Mouse (Mus musculus) hematopoietic stem cell, adult 5-6 weeks (primary cell): ENCODE measurements around the gene Gdpd5. TPM values are rescaled to one million over a fixed set of nuclear protein-coding genes. Genes with fewer than 3 reads are reported as not detected.

Experiments
- ATAC-seq, 2 experiments: fragments of 125-278 bp in 1 of 2; replicated peaks in 1 of 2; 2 replicates each; pipeline ENCODE4 v1.8.0; 2016 to 2017; ENCODE audit warnings: inconsistent platforms in 2 of 2, mild to moderate bottlenecking in 2 of 2, moderate number of reproducible peaks in 2 of 2, low read depth in 1 of 2, moderate TSS enrichment in 1 of 2; ENCODE audit not compliant: low FRiP score in 2 of 2, poor library complexity in 2 of 2, severe bottlenecking in 2 of 2, insufficient read depth in 1 of 2, low TSS enrichment in 1 of 2
- total RNA-seq: library from RNA; stranded (forward); fragments of 172-1452, 232-1000 nt; gene quantifications from 2 replicates; pipeline ENCODE4 v1.2.3, GENCODE M21; 2017

The Gdpd5 gene
- total RNA-seq, 1 experiment from 2014 or later = 0.15 TPM

GRCm38 (mm10) chr7:99449751-99450150 is 68.5 kb downstream of the Gdpd5 start:
- ATAC-seq = no peak

DNA sequence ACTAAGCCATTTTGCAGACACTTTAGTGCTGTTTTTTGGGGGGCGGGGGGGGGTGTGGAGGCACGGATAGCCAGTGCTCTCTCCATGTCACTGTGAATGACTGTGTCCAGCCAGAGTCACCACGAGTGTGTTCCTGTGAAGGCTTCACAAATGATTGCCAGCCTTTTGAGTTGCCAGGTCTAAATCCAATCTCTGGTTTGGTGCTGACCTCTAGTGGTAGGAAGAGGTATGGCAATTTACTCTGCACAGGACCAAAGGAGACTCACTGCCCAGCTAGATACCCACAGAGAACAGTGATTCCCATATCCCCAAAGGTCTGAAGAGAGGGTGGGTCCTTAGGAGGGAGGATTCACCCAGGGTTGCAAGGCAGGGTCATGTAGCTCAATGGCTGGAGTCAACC is 69.5 kb downstream of the Gdpd5 start:
- ATAC-seq = peak; percentile 41 to 44; a peak in 2 of 4 replicates

DNA sequence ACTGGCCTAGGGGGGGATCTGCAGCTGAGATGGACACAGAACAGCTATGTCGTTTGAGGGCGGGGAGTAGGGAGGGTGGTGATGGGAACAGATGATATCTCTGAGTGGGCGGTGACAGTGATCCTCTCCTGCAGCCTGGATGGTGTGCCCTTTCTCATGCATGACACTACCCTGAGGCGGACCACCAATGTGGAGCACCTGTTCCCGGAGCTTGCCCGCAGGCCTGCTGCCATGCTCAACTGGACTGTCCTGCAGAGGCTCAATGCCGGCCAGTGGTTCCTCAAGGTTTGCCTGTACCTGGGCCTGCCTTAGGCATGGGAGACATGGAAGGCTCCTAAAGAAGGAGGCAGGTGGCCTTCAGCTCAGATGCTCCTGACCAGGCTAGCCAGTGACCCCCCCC is 71.6 kb downstream of the Gdpd5 start:
- no peak for ATAC-seq

DNA sequence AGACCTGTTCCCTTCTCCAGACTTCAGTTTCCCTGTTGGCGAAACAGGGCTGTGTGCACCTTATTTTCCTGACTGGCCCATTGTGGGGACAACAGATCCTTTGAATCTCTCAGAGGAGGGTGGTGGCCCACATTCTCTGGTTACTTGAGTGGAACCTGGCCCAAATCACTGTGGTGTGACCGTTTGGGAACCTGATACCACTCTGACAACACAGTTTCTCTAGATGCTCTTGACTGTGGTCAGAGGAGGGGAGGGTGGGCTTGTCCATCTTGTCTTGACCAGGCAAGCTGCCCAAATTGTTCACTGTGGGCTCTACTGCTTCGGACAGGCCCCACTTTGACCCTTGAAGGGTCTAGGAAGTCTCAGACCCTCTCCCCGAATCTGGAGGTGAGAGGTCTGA is 72.8 kb downstream of the Gdpd5 start:
- no peak for ATAC-seq

GRCm38 (mm10) chr7:99458849-99459248 is 77.6 kb downstream of the Gdpd5 start:
- no peak for ATAC-seq

DNA sequence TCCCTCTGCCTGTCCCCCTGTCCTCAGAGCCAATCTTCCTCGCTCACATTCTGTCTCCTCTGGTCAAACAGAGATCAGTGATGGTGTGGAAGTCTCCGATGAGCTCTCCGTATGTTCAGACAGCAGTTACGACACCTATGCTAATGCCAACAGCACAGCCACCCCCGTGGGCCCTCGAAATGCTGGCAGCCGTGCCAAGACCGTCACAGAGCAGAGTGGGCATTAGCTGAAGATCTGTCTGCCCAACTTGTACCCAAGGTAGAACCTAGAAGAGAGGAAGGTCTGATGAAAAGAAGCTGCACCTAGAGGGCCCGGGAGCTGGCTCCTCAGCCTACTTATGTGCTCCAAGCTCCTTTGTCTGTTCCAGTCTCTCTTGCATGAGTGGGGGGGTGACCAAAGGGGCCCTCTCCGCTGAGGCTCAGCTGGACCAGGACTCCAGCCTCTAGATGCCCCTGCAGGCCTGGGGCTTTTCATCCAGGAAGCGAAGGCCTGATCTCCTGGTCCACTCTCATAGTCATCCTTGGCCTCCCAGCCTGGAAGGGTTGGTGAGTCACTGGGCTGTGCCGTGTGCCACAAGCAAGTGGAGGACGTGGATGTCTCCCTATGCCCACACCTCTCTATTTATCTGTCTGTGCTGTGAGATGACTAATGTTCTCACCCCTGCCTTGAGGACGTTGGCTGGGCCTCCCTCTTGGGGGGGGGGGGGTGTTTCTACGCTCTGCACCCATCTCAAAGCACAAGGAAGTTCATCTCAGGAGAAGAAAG is 78.9 kb downstream of the Gdpd5 start:
- no peak for ATAC-seq

- ATAC-seq = no peak
Observed at GRCm38 (mm10) chr7:99463120-99463519, 81.9 kb downstream of the Gdpd5 start.

DNA sequence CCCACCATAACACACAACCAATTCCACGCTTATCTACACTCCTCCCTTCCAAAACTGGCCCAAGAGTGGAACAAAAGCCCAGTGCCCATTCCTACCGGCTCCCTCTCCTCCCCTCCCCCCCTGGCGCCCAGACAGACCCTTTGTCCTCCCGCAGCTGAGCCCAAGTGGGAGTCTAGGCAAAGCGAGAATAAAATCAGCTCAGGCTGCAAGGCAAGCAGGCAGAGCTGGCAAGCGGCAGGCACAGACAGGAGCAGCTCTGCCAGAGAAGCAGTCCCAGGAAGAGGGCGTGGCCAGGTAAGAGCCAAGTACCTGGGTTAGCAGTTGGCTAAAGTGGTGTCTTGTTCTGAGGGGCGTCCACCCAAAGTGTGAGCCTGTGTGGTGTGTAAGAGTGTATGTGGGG is 84.6 kb downstream of the Gdpd5 start, which contains the start of gene Klhl35:
Gene Klhl35 (plus strand): TSS at position 194 of the 400 bp plus-strand sequence.
- ATAC-seq = no peak

- ATAC-seq = peak; percentile 50 to 52
Observed at GRCm38 (mm10) chr7:99467916-99468282, 86.7 kb downstream of the Gdpd5 start.

DNA sequence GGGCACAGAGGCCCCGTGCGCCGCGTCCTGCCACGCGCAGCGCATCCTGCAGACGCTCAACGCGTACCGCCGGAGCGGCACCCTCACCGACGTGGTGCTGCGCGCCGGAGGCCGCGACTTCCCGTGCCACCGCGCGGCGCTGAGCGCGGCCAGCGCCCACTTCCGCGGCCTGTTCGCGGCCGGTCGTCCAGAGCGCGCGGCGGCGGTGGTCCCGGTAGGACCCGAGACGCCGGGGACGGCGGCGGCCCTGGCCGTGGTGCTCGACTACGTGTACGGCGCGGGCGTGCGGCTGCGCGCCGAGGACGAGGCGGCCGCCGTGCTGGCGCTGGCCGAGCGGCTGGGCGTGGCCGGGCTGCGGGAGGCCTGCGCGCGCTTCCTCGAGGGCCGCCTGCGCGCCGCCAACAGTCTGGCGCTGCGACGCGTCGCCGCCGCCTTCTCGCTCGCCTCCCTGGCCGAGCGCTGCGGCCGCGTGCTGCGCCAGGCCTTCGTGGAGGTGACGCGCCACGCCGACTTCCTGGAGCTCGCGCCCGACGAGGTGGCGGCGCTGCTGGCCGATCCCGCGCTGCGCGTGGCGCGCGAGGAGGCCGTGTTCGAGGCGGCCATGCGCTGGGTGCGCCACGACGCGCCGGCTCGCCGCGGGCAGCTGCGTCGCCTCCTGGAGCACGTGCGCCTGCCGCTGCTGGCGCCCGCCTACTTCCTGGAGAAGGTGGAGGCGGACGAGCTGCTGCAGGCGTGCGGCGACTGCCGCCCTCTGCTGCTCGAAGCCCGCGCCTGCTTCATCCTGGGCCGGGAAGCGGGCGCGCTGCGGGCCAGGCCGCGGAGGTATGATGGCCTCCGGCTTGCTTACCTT is 87.3 kb downstream of the Gdpd5 start:
- ATAC-seq = peak; percentile 33 to 46; a peak in 3 of 4 replicates

- ATAC-seq = peak; percentile 38 to 40
Observed at GRCm38 (mm10) chr7:99469680-99470405, 88.6 kb downstream of the Gdpd5 start.

DNA sequence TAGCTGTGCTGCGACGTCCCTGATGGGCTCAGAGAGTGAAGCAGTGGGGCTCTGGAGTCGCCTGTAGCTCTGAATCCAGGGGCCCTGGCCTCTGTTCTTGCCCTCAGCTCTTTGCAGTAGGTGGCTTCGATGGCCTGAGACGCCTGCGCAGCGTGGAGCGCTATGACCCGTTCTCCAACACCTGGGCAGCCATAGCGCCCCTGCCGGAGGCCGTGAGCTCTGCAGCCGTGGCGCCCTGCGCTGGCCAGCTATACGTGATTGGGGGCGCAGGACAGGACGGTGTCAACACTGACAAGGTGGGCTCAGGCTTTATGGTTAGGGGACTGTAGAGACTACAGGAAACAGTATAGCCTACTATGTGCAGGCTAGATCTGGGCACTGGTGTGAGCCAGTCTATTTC is 90.4 kb downstream of the Gdpd5 start:
- ATAC-seq = no peak

GRCm38 (mm10) chr7:99473638-99474407 is 92.6 kb downstream of the Gdpd5 start:
- ATAC-seq = no peak

- no peak for ATAC-seq
Observed at GRCm38 (mm10) chr7:99474836-99475561, 93.8 kb downstream of the Gdpd5 start.

GRCm38 (mm10) chr7:99475562-99475911 is 94.3 kb downstream of the Gdpd5 start:
- ATAC-seq = no peak

GRCm38 (mm10) chr7:99476558-99477114 is 95.4 kb downstream of the Gdpd5 start:
- no peak for ATAC-seq
